Mouse (Mus musculus): ENCODE data around the gene Dyrk2. TPM values are rescaled to one million over a fixed set of nuclear protein-coding genes. Genes with fewer than 3 reads are reported as not detected.
A peak's percentile ranks its signal among the peaks of the same experiment; 100 is the strongest.

Gene Dyrk2
- total RNA-seq (2014; fragmentation: Nextera tagmentation): 11.1 and 16.6 TPM in 2 replicates
- total RNA-seq (2017): 11.5 and 11.7 TPM in 2 replicates

GRCm38 (mm10) chr10:118870201-118870980, at the start of gene Dyrk2:
Gene Dyrk2, minus strand, starts transcription at chr10:118870209.
- peak; percentile 38 for ATAC-seq (replicated peaks; ENCODE audit: low FRiP score, low TSS enrichment, poor library complexity, severe bottlenecking)

- no peak for ATAC-seq (replicated peaks; ENCODE audit: low FRiP score, low TSS enrichment, poor library complexity, severe bottlenecking)
Observed at GRCm38 (mm10) chr10:118902625-118903024, 32.6 kb upstream of the Dyrk2 start.

- no peak for ATAC-seq (replicated peaks; ENCODE audit: low FRiP score, low TSS enrichment, poor library complexity, severe bottlenecking)
Observed at GRCm38 (mm10) chr10:118893645-118894044, 23.6 kb upstream of the Dyrk2 start.

GRCm38 (mm10) chr10:118884126-118884525, 14.1 kb upstream of the Dyrk2 start:
- no peak for ATAC-seq (replicated peaks; ENCODE audit: low FRiP score, low TSS enrichment, poor library complexity, severe bottlenecking)

- ATAC-seq (replicated peaks; ENCODE audit: low FRiP score, low TSS enrichment, poor library complexity, severe bottlenecking): no peak
Observed at GRCm38 (mm10) chr10:118883317-118883716, 13.3 kb upstream of the Dyrk2 start.

GRCm38 (mm10) chr10:118882258-118882885, 12.4 kb upstream of the Dyrk2 start:
- peak; percentile 71; the same call in 1 of the 2 replicates for ATAC-seq (replicated peaks; ENCODE audit: low FRiP score, low TSS enrichment, poor library complexity, severe bottlenecking)

- ATAC-seq (replicated peaks; ENCODE audit: low FRiP score, low TSS enrichment, poor library complexity, severe bottlenecking): no peak
Observed at GRCm38 (mm10) chr10:118880776-118881175, 10.8 kb upstream of the Dyrk2 start.

GRCm38 (mm10) chr10:118872196-118872595, 2.2 kb upstream of the Dyrk2 start:
- ATAC-seq (replicated peaks; ENCODE audit: low FRiP score, low TSS enrichment, poor library complexity, severe bottlenecking): no peak

- ATAC-seq (replicated peaks; ENCODE audit: low FRiP score, low TSS enrichment, poor library complexity, severe bottlenecking): peak; percentile 85
Observed at GRCm38 (mm10) chr10:118869591-118870001, 413 bp downstream of the Dyrk2 start.

- ATAC-seq (replicated peaks; ENCODE audit: low FRiP score, low TSS enrichment, poor library complexity, severe bottlenecking): peak; percentile 65
Observed at GRCm38 (mm10) chr10:118868601-118869590, 1.1 kb downstream of the Dyrk2 start.

GRCm38 (mm10) chr10:118867896-118868600, 2.0 kb downstream of the Dyrk2 start:
- peak; percentile 23 for ATAC-seq (replicated peaks; ENCODE audit: low FRiP score, low TSS enrichment, poor library complexity, severe bottlenecking)

GRCm38 (mm10) chr10:118867304-118867895, 2.6 kb downstream of the Dyrk2 start:
- no peak for ATAC-seq (replicated peaks; ENCODE audit: low FRiP score, low TSS enrichment, poor library complexity, severe bottlenecking)

GRCm38 (mm10) chr10:118864976-118865375, 5.0 kb downstream of the Dyrk2 start:
- no peak for ATAC-seq (replicated peaks; ENCODE audit: low FRiP score, low TSS enrichment, poor library complexity, severe bottlenecking)

GRCm38 (mm10) chr10:118863611-118864010, 6.4 kb downstream of the Dyrk2 start:
- ATAC-seq (replicated peaks; ENCODE audit: low FRiP score, low TSS enrichment, poor library complexity, severe bottlenecking): no peak

GRCm38 (mm10) chr10:118862233-118862632, 7.8 kb downstream of the Dyrk2 start:
- no peak for ATAC-seq (replicated peaks; ENCODE audit: low FRiP score, low TSS enrichment, poor library complexity, severe bottlenecking)

GRCm38 (mm10) chr10:118861234-118862025, 8.6 kb downstream of the Dyrk2 start:
- ATAC-seq (replicated peaks; ENCODE audit: low FRiP score, low TSS enrichment, poor library complexity, severe bottlenecking): peak; percentile 76

- no peak for ATAC-seq (replicated peaks; ENCODE audit: low FRiP score, low TSS enrichment, poor library complexity, severe bottlenecking)
Observed at GRCm38 (mm10) chr10:118859655-118860054, 10.4 kb downstream of the Dyrk2 start.

- ATAC-seq (replicated peaks; ENCODE audit: low FRiP score, low TSS enrichment, poor library complexity, severe bottlenecking): no peak
Observed at GRCm38 (mm10) chr10:118854641-118855040, 15.4 kb downstream of the Dyrk2 start.

Measured in megakaryocyte-erythroid progenitor cell, adult 5-6 weeks (primary cell).